Comparison of ENCODE assay signal across 11 mouse cellular contexts in the genomic region with DNA sequence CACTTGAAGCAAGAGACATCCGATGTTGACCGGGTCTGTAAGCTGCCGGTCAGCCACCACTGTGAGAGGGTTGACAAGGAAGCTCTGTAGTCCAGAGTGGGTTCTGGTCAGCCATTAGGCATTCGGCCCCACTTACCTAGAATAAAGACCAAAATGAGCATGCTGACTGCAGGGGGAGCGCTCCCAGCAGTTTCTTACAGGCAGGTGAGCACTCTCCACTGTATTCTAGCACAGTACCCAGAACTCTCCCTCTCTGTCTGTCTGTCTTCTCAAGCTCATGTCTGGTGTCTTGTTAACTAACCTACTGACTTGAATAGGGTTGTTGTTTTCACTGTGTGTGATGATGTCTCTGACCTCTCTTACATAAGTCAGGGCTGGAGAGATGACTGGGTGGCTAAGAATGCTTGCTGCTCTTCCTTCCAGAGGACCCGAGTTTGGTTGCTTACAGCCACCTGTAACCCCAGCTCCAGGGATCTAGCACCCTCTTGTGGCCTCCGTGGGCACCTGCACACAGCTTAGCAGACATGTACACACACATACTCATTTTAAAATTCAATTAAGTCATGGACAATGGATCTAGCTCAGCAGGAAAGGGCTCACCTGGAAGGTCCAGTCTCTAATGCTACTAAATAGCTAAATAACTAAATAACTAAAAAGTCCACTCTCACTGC. TPM values are rescaled to one million over a fixed set of nuclear protein-coding genes. Genes with fewer than 3 reads are reported as not detected.
DNase-seq lines count a peak whose midpoint lies in the region; ATAC-seq and TF ChIP-seq lines count a peak whose summit lies in the region.
"Had no signal": no experiment of that assay in that cellular context is flagged by ENCODE, and none has a peak within 500 bp of the region (broad histone marks: within the 10 kb centered on the region; RNA-seq: fewer than 3 reads in every experiment).

No protein-coding gene starts in this region.

- ATAC-seq in hindbrain, postnatal 0 days, result no peak
- peak; percentile 46; the same call in 1 of the 2 replicates for ATAC-seq in erythroid progenitor cell, adult 5-6 weeks (replicated peaks; ENCODE audit: low FRiP score, poor library complexity, severe bottlenecking)
- ATAC-seq in midbrain, embryonic 15.5 days (replicated peaks), result no peak
- ATAC-seq: activated CD4-positive, CD25-positive, alpha-beta regulatory T cell, adult 4 months had no signal

- no peak overlapping the region for H3K27ac ChIP-seq in hindbrain, postnatal 0 days
- no peak overlapping the region for H3K27ac ChIP-seq in hindbrain, embryonic 10.5 days
- no peak overlapping the region for H3K27ac ChIP-seq in ES-E14 (ENCODE audit: insufficient read depth, low read depth, low read length, poor library complexity, severe bottlenecking)
- no peak overlapping the region for H3K27ac ChIP-seq in midbrain, embryonic 15.5 days
- H3K27ac ChIP-seq: embryonic facial prominence, embryonic 13.5 days; neural tube, embryonic 12.5 days had no signal

- peak; percentile 28 for DNase-seq in hindbrain, postnatal 0 days (ENCODE audit: low spot score)
- DNase-seq in hindbrain, embryonic 10.5 days (ENCODE audit: low spot score), result no peak
- DNase-seq in 416B (ENCODE audit: low read depth) (peak; percentile 41), ES-E14 (ENCODE audit: low read depth, low spot score) (peak; percentile 83)
- no peak for DNase-seq in right cerebral cortex, adult 2 months (ENCODE audit: low spot score in 2 of 2)
- DNase-seq in right cerebral cortex, adult 18-20 months, result no peak

- H3K9ac ChIP-seq in hindbrain, postnatal 0 days (replicated peaks; ENCODE audit: low read length), result no peak overlapping the region
- H3K9ac ChIP-seq in ES-E14 (ENCODE audit: insufficient read depth, low read depth, low read length, poor library complexity, severe bottlenecking), result no peak overlapping the region
- H3K9ac ChIP-seq in midbrain, embryonic 15.5 days, result no peak overlapping the region
- H3K9ac ChIP-seq: embryonic facial prominence, embryonic 13.5 days; neural tube, embryonic 12.5 days had no signal

- 90% methylated on average over 7 of the region's 7 CpGs for WGBS in hindbrain, postnatal 0 days
- 92% methylated on average over 7 of the region's 7 CpGs for WGBS in hindbrain, embryonic 10.5 days
- 91% methylated on average over 7 of the region's 7 CpGs for WGBS in midbrain, embryonic 15.5 days

- no peaks in the 10 kb centered on the region for H3K9me3 ChIP-seq in hindbrain, postnatal 0 days (ENCODE audit: low read length)
- 0 out of 2 replicates have a peak, but pooled peaks cover 4% of the 10 kb centered on the region for H3K9me3 ChIP-seq in hindbrain, embryonic 10.5 days
- no peaks in the 10 kb centered on the region for H3K9me3 ChIP-seq in ES-E14 (ENCODE audit: control insufficient read depth, insufficient read depth, low read depth, low read length)
- no peaks in the 10 kb centered on the region for H3K9me3 ChIP-seq in midbrain, embryonic 15.5 days
- H3K9me3 ChIP-seq: embryonic facial prominence, embryonic 13.5 days; neural tube, embryonic 12.5 days had no signal

- no peak overlapping the region for H3K4me2 ChIP-seq in hindbrain, postnatal 0 days (ENCODE audit: low read depth, low read length)
- no peak overlapping the region for H3K4me2 ChIP-seq in midbrain, embryonic 15.5 days
- H3K4me2 ChIP-seq: embryonic facial prominence, embryonic 13.5 days; neural tube, embryonic 12.5 days had no signal

- H3K36me3 ChIP-seq in hindbrain, postnatal 0 days (ENCODE audit: insufficient read depth, low read length), result peaks cover 16% of the 10 kb centered on the region; the same call in 1 of the 2 replicates
- H3K36me3 ChIP-seq in hindbrain, embryonic 10.5 days, result peaks cover 86% of the 10 kb centered on the region
- H3K36me3 ChIP-seq in ES-E14 (ENCODE audit: control insufficient read depth, insufficient read depth, low read length, poor library complexity, severe bottlenecking), result peaks cover 8% of the 10 kb centered on the region; the same call in 1 of the 2 replicates
- 0 out of 2 replicates have a peak, but pooled peaks cover 2% of the 10 kb centered on the region for H3K36me3 ChIP-seq in midbrain, embryonic 15.5 days (replicated peaks)

- peak; percentile 68 for TF ChIP-seq CTCF in hindbrain, postnatal 0 days (IDR thresholded peaks at IDR 0.05; ENCODE audit: low read depth)

- no peaks in the 10 kb centered on the region for H3K27me3 ChIP-seq in hindbrain, postnatal 0 days (ENCODE audit: insufficient read depth, low read length)
- H3K27me3 ChIP-seq in hindbrain, embryonic 10.5 days (ENCODE audit: insufficient read depth, poor library complexity, severe bottlenecking), result no peaks in the 10 kb centered on the region
- H3K27me3 ChIP-seq in midbrain, embryonic 15.5 days (replicated peaks), result no peaks in the 10 kb centered on the region
- H3K27me3 ChIP-seq: embryonic facial prominence, embryonic 13.5 days; neural tube, embryonic 12.5 days had no signal

- no peaks in the 10 kb centered on the region for H3K4me1 ChIP-seq in hindbrain, postnatal 0 days (ENCODE audit: insufficient read depth, low read length)
- no peaks in the 10 kb centered on the region for H3K4me1 ChIP-seq in hindbrain, embryonic 10.5 days (replicated peaks)
- H3K4me1 ChIP-seq in ES-E14 (ENCODE audit: control insufficient read depth in 2 of 2, insufficient read depth in 2 of 2, low read length in 2 of 2, poor library complexity in 1 of 2), result no peaks in the 10 kb centered on the region
- H3K4me1 ChIP-seq in midbrain, embryonic 15.5 days, result no peaks in the 10 kb centered on the region
- H3K4me1 ChIP-seq: embryonic facial prominence, embryonic 13.5 days; neural tube, embryonic 12.5 days had no signal

- in situ Hi-C loops in ES-E14 (cut with MboI; ENCODE audit: low sequenced_read_pairs in 2 of 2, unreplicated experiment in 2 of 2), result loop anchor here in 1 of 2 experiments (10.0 kb wide), 1 partner anchor 236 kb away; no protein-coding TSS in a partner anchor

- no peak overlapping the region for H3K4me3 ChIP-seq in hindbrain, postnatal 0 days (ENCODE audit: low read length)
- no peak overlapping the region for H3K4me3 ChIP-seq in hindbrain, embryonic 10.5 days
- no peak overlapping the region for H3K4me3 ChIP-seq in ES-E14 (ENCODE audit: insufficient read depth in 1 of 2, low read depth in 1 of 2, low read length in 2 of 2, poor library complexity in 1 of 2, severe bottlenecking in 1 of 2)
- no peak overlapping the region for H3K4me3 ChIP-seq in midbrain, embryonic 15.5 days
- H3K4me3 ChIP-seq: embryonic facial prominence, embryonic 13.5 days; neural tube, embryonic 12.5 days had no signal

TF ChIP-seq in ES-E14, 5 proteins besides CTCF, POLR2A, EP300 and RAD21:
- TF ChIP-seq CHD2 (IDR thresholded peaks at IDR 0.05; ENCODE audit: low read depth, low read length) (no peak), ZC3H11A (IDR thresholded peaks at IDR 0.05; ENCODE audit: borderline replicate concordance, low read depth, low read length) (peak; percentile 64; the same call in 1 of the 2 replicates)
TF ChIP-seq in ES-E14: peak in this region for 1.

RNA-seq across cellular contexts. Expression of a gene that starts 24.2 kb away (rescaled TPM):
- 199 and 230 TPM in 2 replicates for total RNA-seq in hindbrain, postnatal 0 days (2014; rRNA removed)
- 76.5 and 79.6 TPM in 2 replicates for polyA plus RNA-seq in hindbrain, postnatal 0 days (2015; fragmentation: Nextera tagmentation; extraction: Ambion mirVana)
- polyA plus RNA-seq in hindbrain, embryonic 10.5 days (2016; fragmentation: Nextera tagmentation; extraction: Ambion mirVana), result 24.8 and 38.1 TPM in 2 replicates
- 26.1 and 38.0 TPM in 2 replicates for total RNA-seq in ES-E14 (2012; rRNA removed)
- 38.6 and 52.6 TPM in 2 replicates for total RNA-seq in erythroid progenitor cell, adult 5-6 weeks (2015; ENCODE audit: low replicate concordance)
- 32.7 and 42.7 TPM in 2 replicates for total RNA-seq in erythroid progenitor cell, adult 5-6 weeks (2017; ENCODE audit: low replicate concordance)
- polyA plus RNA-seq in midbrain, embryonic 15.5 days (2015; fragmentation: Nextera tagmentation; extraction: Ambion mirVana), result 162 and 180 TPM in 2 replicates

Comparison
In these comparisons a context has a peak if more than half of its experiments do, and no peak if none do; other contexts are left out.
1. DNase-seq: peak in hindbrain, postnatal 0 days (single experiment), 416B (single experiment) and ES-E14 (single experiment); none in hindbrain, embryonic 10.5 days (single experiment), right cerebral cortex, adult 2 months (0 of 2) and right cerebral cortex, adult 18-20 months (single experiment).